Mouse (Mus musculus): Measurements from ENCODE around the gene Toe1. TPM values are rescaled to one million over a fixed set of nuclear protein-coding genes. Genes with fewer than 3 reads are reported as not detected.
A peak's percentile ranks its signal among the peaks of the same experiment; 100 is the strongest.

Toe1 gene
- polyA plus RNA-seq, 1 experiment: 44.8 TPM

GRCm38 (mm10) chr4:116796442-116797110 is 10.9 kb downstream of the Toe1 start:
- Histone ChIP-seq H3K4me3 (ENCODE audit: control insufficient read depth, insufficient read depth, low read length) (no peak overlapping the region), H3K27ac (ENCODE audit: control insufficient read depth, insufficient read depth, low read length) (no peak overlapping the region), H3K4me1 (replicated peaks; ENCODE audit: control insufficient read depth, insufficient read depth, low read length) (no peaks in the 10 kb centered on the region), H3K27me3 (ENCODE audit: control insufficient read depth, insufficient read depth, low read length) (no peaks in the 10 kb centered on the region), H3K36me3 (ENCODE audit: control insufficient read depth, insufficient read depth, low read length) (no peaks in the 10 kb centered on the region)
- WGBS: 97% methylated on average over 1 of the region's 1 CpGs
- no peak for DNase-seq
- no peak for TF ChIP-seq POLR2A (IDR thresholded peaks at IDR 0.05; ENCODE audit: control insufficient read depth, extremely low read depth, insufficient read depth, low read length, poor library complexity)
- no peak for TF ChIP-seq CTCF (IDR thresholded peaks at IDR 0.05; ENCODE audit: borderline replicate concordance, control insufficient read depth, extremely low read depth, insufficient read depth, low read length, poor library complexity)

DNA sequence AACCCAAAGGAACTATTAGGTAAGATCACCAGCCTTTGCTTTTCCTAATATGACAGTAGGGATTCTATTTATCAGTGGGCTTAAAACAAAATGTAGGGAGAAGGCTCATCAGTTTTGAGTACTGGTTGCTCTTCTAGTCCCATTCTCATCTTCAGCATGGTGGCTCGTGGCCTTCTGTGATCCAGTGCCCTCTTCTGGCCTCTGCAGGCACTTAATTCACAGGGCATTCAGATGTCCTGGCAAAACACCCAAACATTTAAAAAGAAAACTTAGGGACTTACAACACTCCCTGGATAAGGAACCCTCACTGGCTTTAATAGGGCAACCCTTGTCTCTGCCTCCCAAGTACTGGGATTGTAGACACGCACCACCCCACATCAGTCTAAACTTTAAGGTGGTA is 13.2 kb downstream of the Toe1 start:
- WGBS: 85% methylated on average over 2 of the region's 2 CpGs

GRCm38 (mm10) chr4:116792453-116792852 is 15.0 kb downstream of the Toe1 start:
- no peak for TF ChIP-seq CTCF (IDR thresholded peaks at IDR 0.05; ENCODE audit: borderline replicate concordance, control insufficient read depth, extremely low read depth, insufficient read depth, low read length, poor library complexity)
- TF ChIP-seq POLR2A (IDR thresholded peaks at IDR 0.05; ENCODE audit: control insufficient read depth, extremely low read depth, insufficient read depth, low read length, poor library complexity): no peak
- H3K36me3 ChIP-seq (ENCODE audit: control insufficient read depth, insufficient read depth, low read length): no peaks in the 10 kb centered on the region
- DNase-seq: no peak
- no peak overlapping the region for H3K27ac ChIP-seq (ENCODE audit: control insufficient read depth, insufficient read depth, low read length)
- WGBS: 94% methylated on average over 8 of the region's 8 CpGs
- H3K4me3 ChIP-seq (ENCODE audit: control insufficient read depth, insufficient read depth, low read length): no peak overlapping the region
- no peaks in the 10 kb centered on the region for H3K27me3 ChIP-seq (ENCODE audit: control insufficient read depth, insufficient read depth, low read length)
- H3K4me1 ChIP-seq (replicated peaks; ENCODE audit: control insufficient read depth, insufficient read depth, low read length): no peaks in the 10 kb centered on the region

More for the DNA sequence above, 13.2 kb downstream of the Toe1 start:
- no peaks in the 10 kb centered on the region for H3K36me3 ChIP-seq (ENCODE audit: control insufficient read depth, insufficient read depth, low read length)
- no peak for TF ChIP-seq POLR2A (IDR thresholded peaks at IDR 0.05; ENCODE audit: control insufficient read depth, extremely low read depth, insufficient read depth, low read length, poor library complexity)
- no peak for TF ChIP-seq CTCF (IDR thresholded peaks at IDR 0.05; ENCODE audit: borderline replicate concordance, control insufficient read depth, extremely low read depth, insufficient read depth, low read length, poor library complexity)
- H3K27me3 ChIP-seq (ENCODE audit: control insufficient read depth, insufficient read depth, low read length): no peaks in the 10 kb centered on the region
- no peaks in the 10 kb centered on the region for H3K4me1 ChIP-seq (replicated peaks; ENCODE audit: control insufficient read depth, insufficient read depth, low read length)
- H3K27ac ChIP-seq (ENCODE audit: control insufficient read depth, insufficient read depth, low read length): no peak overlapping the region
- no peak for DNase-seq
- no peak overlapping the region for H3K4me3 ChIP-seq (ENCODE audit: control insufficient read depth, insufficient read depth, low read length)

- 29% methylated on average over 3 of the region's 3 CpGs for WGBS
- Histone ChIP-seq H3K27ac (ENCODE audit: control insufficient read depth, insufficient read depth, low read length) (no peak overlapping the region), H3K4me1 (replicated peaks; ENCODE audit: control insufficient read depth, insufficient read depth, low read length) (no peaks in the 10 kb centered on the region), H3K4me3 (ENCODE audit: control insufficient read depth, insufficient read depth, low read length) (no peak overlapping the region), H3K36me3 (ENCODE audit: control insufficient read depth, insufficient read depth, low read length) (no peaks in the 10 kb centered on the region), H3K27me3 (ENCODE audit: control insufficient read depth, insufficient read depth, low read length) (no peaks in the 10 kb centered on the region)
- no peak for TF ChIP-seq CTCF (IDR thresholded peaks at IDR 0.05; ENCODE audit: borderline replicate concordance, control insufficient read depth, extremely low read depth, insufficient read depth, low read length, poor library complexity)
- DNase-seq: peak; percentile 78
Measured at GRCm38 (mm10) chr4:116788956-116789355, 18.5 kb downstream of the Toe1 start.

GRCm38 (mm10) chr4:116787985-116788760 is 19.3 kb downstream of the Toe1 start:
- H3K36me3 ChIP-seq (ENCODE audit: control insufficient read depth, insufficient read depth, low read length): no peaks in the 10 kb centered on the region
- no peaks in the 10 kb centered on the region for H3K4me1 ChIP-seq (replicated peaks; ENCODE audit: control insufficient read depth, insufficient read depth, low read length)
- no peak overlapping the region for H3K27ac ChIP-seq (ENCODE audit: control insufficient read depth, insufficient read depth, low read length)
- H3K27me3 ChIP-seq (ENCODE audit: control insufficient read depth, insufficient read depth, low read length): no peaks in the 10 kb centered on the region
- no peak for DNase-seq
- H3K4me3 ChIP-seq (ENCODE audit: control insufficient read depth, insufficient read depth, low read length): no peak overlapping the region
- 38% methylated on average over 7 of the region's 7 CpGs for WGBS
- no peak for TF ChIP-seq POLR2A (IDR thresholded peaks at IDR 0.05; ENCODE audit: control insufficient read depth, extremely low read depth, insufficient read depth, low read length, poor library complexity)
- TF ChIP-seq CTCF (IDR thresholded peaks at IDR 0.05; ENCODE audit: borderline replicate concordance, control insufficient read depth, extremely low read depth, insufficient read depth, low read length, poor library complexity): no peak

DNA sequence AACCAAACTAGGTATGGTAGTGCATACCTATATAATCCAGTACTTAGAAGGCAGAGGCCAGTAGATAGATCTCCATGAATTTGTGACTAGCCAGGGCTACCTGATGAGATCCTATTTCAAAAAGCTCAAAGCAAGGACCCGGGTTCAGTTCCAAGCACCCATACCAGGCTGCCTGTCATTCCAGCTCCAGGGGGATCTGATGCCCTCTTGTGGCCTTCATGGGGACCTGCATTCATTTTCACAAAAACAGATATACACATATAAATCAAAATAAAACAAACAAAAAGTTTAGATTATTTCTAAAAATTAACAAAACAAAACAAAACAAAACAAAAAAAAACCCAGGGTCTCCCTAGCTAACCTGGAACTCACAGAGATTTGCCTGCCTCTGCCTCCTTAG is 20.9 kb downstream of the Toe1 start:
- no peaks in the 10 kb centered on the region for H3K27me3 ChIP-seq (ENCODE audit: control insufficient read depth, insufficient read depth, low read length)
- no peak for TF ChIP-seq POLR2A (IDR thresholded peaks at IDR 0.05; ENCODE audit: control insufficient read depth, extremely low read depth, insufficient read depth, low read length, poor library complexity)
- TF ChIP-seq CTCF (IDR thresholded peaks at IDR 0.05; ENCODE audit: borderline replicate concordance, control insufficient read depth, extremely low read depth, insufficient read depth, low read length, poor library complexity): no peak
- DNase-seq: no peak
- no peak overlapping the region for H3K4me3 ChIP-seq (ENCODE audit: control insufficient read depth, insufficient read depth, low read length)
- H3K27ac ChIP-seq (ENCODE audit: control insufficient read depth, insufficient read depth, low read length): no peak overlapping the region
- WGBS: 93% methylated on average over 1 of the region's 1 CpGs
- no peaks in the 10 kb centered on the region for H3K36me3 ChIP-seq (ENCODE audit: control insufficient read depth, insufficient read depth, low read length)
- H3K4me1 ChIP-seq (replicated peaks; ENCODE audit: control insufficient read depth, insufficient read depth, low read length): no peaks in the 10 kb centered on the region
